Mouse (Mus musculus) stomach, postnatal 0 days (tissue): Measurements from ENCODE around the gene Ppp1r2. TPM values are rescaled to one million over a fixed set of nuclear protein-coding genes. Genes with fewer than 3 reads are reported as not detected.
A peak's percentile ranks its signal among the peaks of the same experiment; 100 is the strongest.
"Not testable (repeated sequence)": the region's sequence is repeated elsewhere in the genome, so short reads cannot be mapped to it uniquely, and the experiment has no call there.

ENCODE experiments used
- ATAC-seq: fragments of 200-750 bp; cut with Nextera tagmentation; 2 replicates; pipeline ENCODE4 v1.8.0; 2017; ENCODE audit not compliant: low FRiP score, low TSS enrichment
- DNase-seq: peaks from one replicate; pipeline ENCODE4 v3.0.0-alpha.2; 2016; ENCODE audit warnings: low spot score
- H3K27ac ChIP-seq: fragments of 300-500 bp; sonication (generic); replicated peaks from 2 replicates; pipeline ENCODE4 v1.5.1; 2014; ENCODE audit warnings: mild to moderate bottlenecking, control low read depth
- H3K27me3 ChIP-seq: fragments of 300-500 bp; sonication (generic); 2 replicates; pipeline ENCODE4 v1.6.1; 2014; ENCODE audit warnings: low read length; ENCODE audit not compliant: control insufficient read depth, insufficient read depth
- H3K36me3 ChIP-seq: fragments of 300-500 bp; sonication (generic); 2 replicates; pipeline ENCODE4 v1.6.1; 2014; ENCODE audit warnings: low read length, mixed read lengths; ENCODE audit not compliant: control insufficient read depth, insufficient read depth
- H3K4me1 ChIP-seq: fragments of 300-500 bp; sonication (generic); replicated peaks from 2 replicates; pipeline ENCODE4 v1.6.1; 2014; ENCODE audit warnings: antibody characterized with exemption; ENCODE audit not compliant: control insufficient read depth, insufficient read depth
- H3K4me2 ChIP-seq: fragments of 300-500 bp; sonication (generic); replicated peaks from 2 replicates; pipeline ENCODE4 v1.6.1; 2014; ENCODE audit warnings: low read depth, mild to moderate bottlenecking, control low read depth, moderate library complexity
- H3K4me3 ChIP-seq: fragments of 300-500 bp; sonication (generic); 2 replicates; pipeline ENCODE4 v1.5.1; 2014; ENCODE audit warnings: low read depth, low read length, control low read depth
- H3K9ac ChIP-seq: fragments of 300-500 bp; sonication (generic); 2 replicates; pipeline ENCODE4 v1.6.1; 2014; ENCODE audit warnings: mild to moderate bottlenecking, low read length, control low read depth, mixed read lengths
- H3K9me3 ChIP-seq: fragments of 300-500 bp; sonication (generic); 2 replicates; pipeline ENCODE4 v1.6.1; 2016; ENCODE audit warnings: low read length; ENCODE audit not compliant: control insufficient read depth
- CTCF ChIP-seq: IDR thresholded peaks from 2 replicates; pipeline ENCODE4 v1.5.1; 2016; ENCODE audit warnings: antibody characterized with exemption, low read depth, mild to moderate bottlenecking, moderate library complexity
- EP300 ChIP-seq: optimal IDR thresholded peaks from 2 replicates; pipeline ENCODE3; 2016; ENCODE audit warnings: antibody characterized with exemption
- WGBS: fragments of 180-500 bp; shearing (Covaris S2); extraction: QIAGEN DNeasy Blood & Tissue Kit; methylation state at CpG from one replicate; pipeline ENCODE4 v1.1.7; 2014; 5-methylcytosine and 5-hydroxymethylcytosine counted together
- polyA plus RNA-seq: library from polyadenylated mRNA; unstranded; fragments of >200 nt; fragmentation: Nextera tagmentation; extraction: Ambion mirVana; gene quantifications from 2 replicates; pipeline ENCODE4 v1.2.1, GENCODE M21; 2015

Ppp1r2 gene
- 92.8 and 99.7 TPM in 2 replicates for polyA plus RNA-seq

- Histone ChIP-seq H3K4me2 (peak within 1 kb of the TSS; percentile 58), H3K9me3 (no peaks in the 10 kb centered on the region), H3K27me3 (no peaks in the 10 kb centered on the region), H3K9ac (peak within 1 kb of the TSS; percentile 96), H3K4me1 (no peaks in the 10 kb centered on the region), H3K36me3 (no peaks in the 10 kb centered on the region), H3K27ac (peak within 1 kb of the TSS; percentile 94), H3K4me3 (peak within 1 kb of the TSS; percentile 87)
- ATAC-seq (peak; percentile 97), DNase-seq (peak; percentile 96)
- under 1% methylated on average over 79 of the region's 83 CpGs for WGBS
- peak; percentile 16 for TF ChIP-seq EP300
- peak; percentile 16; the same call in 1 of the 2 replicates for TF ChIP-seq CTCF
Measured at GRCm38 (mm10) chr16:31274674-31275460, at the start of gene Ppp1r2. Gene Ppp1r2, minus strand, starts transcription at chr16:31275277.

DNA sequence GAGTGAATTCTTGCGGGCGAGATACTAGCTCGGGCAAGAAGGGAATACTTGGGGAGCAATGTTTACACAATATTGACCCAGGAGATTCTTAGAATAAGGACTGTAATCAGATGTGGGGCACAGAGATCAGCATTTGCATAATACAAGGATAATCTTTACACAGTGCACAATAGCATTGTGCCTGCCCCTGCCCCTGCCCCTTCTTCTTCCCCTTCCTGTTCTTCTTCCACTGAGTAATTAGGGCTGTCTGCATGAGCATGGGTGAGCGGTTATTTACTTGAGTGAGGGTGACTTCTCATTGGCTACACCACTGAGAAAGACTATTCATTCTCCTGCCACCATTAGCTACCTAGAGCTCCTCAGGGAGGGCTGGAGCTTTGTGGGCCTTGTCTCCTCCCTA, 46.4 kb upstream of the Ppp1r2 start:
- H3K36me3 ChIP-seq = no peaks in the 10 kb centered on the region
- H3K4me1 ChIP-seq = no peaks in the 10 kb centered on the region; the same call in 1 of the 2 replicates
- H3K9ac ChIP-seq = no peak overlapping the region
- TF ChIP-seq CTCF = no peak
- no peak for TF ChIP-seq EP300
- H3K9me3 ChIP-seq = no peaks in the 10 kb centered on the region
- no peak overlapping the region for H3K27ac ChIP-seq
- DNase-seq = no peak
- 59% methylated on average over 4 of the region's 4 CpGs for WGBS
- no peak overlapping the region for H3K4me3 ChIP-seq
- no peak overlapping the region for H3K4me2 ChIP-seq
- ATAC-seq = no peak
- H3K27me3 ChIP-seq = no peaks in the 10 kb centered on the region

GRCm38 (mm10) chr16:31320954-31321353, 45.9 kb upstream of the Ppp1r2 start:
- Histone ChIP-seq H3K4me2 (no peak overlapping the region), H3K36me3 (no peaks in the 10 kb centered on the region), H3K27me3 (no peaks in the 10 kb centered on the region), H3K9me3 (no peaks in the 10 kb centered on the region), H3K27ac (no peak overlapping the region), H3K9ac (no peak overlapping the region), H3K4me1 (no peaks in the 10 kb centered on the region; the same call in 1 of the 2 replicates), H3K4me3 (no peak overlapping the region)
- DNase-seq (no peak), ATAC-seq (no peak)
- 73% methylated on average over 7 of the region's 7 CpGs for WGBS
- TF ChIP-seq CTCF = no peak
- no peak for TF ChIP-seq EP300

DNA sequence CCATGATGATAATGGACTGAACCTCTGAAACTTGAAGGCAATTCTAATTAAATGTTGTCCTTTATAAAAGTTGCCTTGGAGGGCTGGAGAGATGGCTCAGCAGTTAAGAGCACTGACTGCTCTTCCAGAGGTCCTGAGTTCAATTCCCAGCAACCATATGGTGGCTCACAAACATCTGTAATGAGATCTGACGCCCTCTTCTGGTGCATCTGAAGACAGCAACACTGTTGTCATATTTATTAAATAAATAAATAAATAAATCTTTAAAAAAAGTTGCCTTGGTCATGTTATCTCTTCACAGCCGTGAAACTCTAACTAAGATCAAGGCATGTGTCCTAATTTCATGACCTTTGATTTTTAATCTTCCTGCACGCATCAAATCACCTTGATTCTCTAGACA, 44.6 kb upstream of the Ppp1r2 start:
- not testable (repeated sequence) for H3K9ac ChIP-seq, H3K36me3 ChIP-seq, H3K27me3 ChIP-seq, DNase-seq, ATAC-seq, H3K4me1 ChIP-seq, H3K4me3 ChIP-seq, H3K9me3 ChIP-seq, H3K4me2 ChIP-seq
- peak overlapping the region; percentile 63; the same call in 1 of the 2 replicates for H3K27ac ChIP-seq
- 74% methylated on average over 3 of the region's 3 CpGs for WGBS
- peak; percentile 32 for TF ChIP-seq CTCF

DNA sequence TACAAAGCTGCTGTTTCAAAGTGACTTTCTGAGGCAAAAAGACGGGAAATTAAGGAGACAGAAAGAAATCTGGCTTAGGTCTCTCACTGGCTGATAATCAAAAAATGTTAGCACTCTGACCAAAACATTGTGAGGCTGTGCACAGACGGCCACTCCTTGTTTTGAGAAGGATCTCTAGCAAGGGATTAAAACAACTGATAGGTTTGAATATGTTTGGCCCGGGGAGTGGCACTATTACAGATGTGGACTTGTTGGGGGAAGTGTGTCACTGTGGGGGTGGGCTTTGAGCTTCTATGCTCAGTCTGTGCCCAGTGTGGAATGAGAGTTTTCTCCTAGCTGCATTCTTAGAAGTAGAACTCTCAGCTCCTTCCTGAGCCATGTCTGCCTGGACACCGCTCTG, 44.2 kb upstream of the Ppp1r2 start:
- peak overlapping the region; percentile 63; the same call in 1 of the 2 replicates for H3K27ac ChIP-seq

GRCm38 (mm10) chr16:31318418-31318817, 43.3 kb upstream of the Ppp1r2 start:
- DNase-seq (no peak), ATAC-seq (no peak)
- Histone ChIP-seq H3K4me3 (no peak overlapping the region), H3K9me3 (no peaks in the 10 kb centered on the region), H3K36me3 (no peaks in the 10 kb centered on the region), H3K27me3 (no peaks in the 10 kb centered on the region), H3K27ac (0 out of 2 replicates have a peak overlapping the region, but pooled peaks have one; percentile 18), H3K9ac (no peak overlapping the region), H3K4me1 (no peaks in the 10 kb centered on the region; the same call in none of the 2 replicates), H3K4me2 (no peak overlapping the region)
- 45% methylated on average over 2 of the region's 2 CpGs for WGBS
- no peak for TF ChIP-seq EP300
- TF ChIP-seq CTCF = no peak

More for the DNA sequence above, 44.2 kb upstream of the Ppp1r2 start:
- Histone ChIP-seq H3K4me3 (no peak overlapping the region), H3K9ac (no peak overlapping the region), H3K9me3 (no peaks in the 10 kb centered on the region), H3K4me1 (no peaks in the 10 kb centered on the region; the same call in none of the 2 replicates), H3K36me3 (no peaks in the 10 kb centered on the region), H3K4me2 (no peak overlapping the region), H3K27me3 (no peaks in the 10 kb centered on the region)
- ATAC-seq = no peak
- DNase-seq = no peak
- 34% methylated on average over 4 of the region's 4 CpGs for WGBS
- TF ChIP-seq EP300 (no peak), CTCF (no peak)

DNA sequence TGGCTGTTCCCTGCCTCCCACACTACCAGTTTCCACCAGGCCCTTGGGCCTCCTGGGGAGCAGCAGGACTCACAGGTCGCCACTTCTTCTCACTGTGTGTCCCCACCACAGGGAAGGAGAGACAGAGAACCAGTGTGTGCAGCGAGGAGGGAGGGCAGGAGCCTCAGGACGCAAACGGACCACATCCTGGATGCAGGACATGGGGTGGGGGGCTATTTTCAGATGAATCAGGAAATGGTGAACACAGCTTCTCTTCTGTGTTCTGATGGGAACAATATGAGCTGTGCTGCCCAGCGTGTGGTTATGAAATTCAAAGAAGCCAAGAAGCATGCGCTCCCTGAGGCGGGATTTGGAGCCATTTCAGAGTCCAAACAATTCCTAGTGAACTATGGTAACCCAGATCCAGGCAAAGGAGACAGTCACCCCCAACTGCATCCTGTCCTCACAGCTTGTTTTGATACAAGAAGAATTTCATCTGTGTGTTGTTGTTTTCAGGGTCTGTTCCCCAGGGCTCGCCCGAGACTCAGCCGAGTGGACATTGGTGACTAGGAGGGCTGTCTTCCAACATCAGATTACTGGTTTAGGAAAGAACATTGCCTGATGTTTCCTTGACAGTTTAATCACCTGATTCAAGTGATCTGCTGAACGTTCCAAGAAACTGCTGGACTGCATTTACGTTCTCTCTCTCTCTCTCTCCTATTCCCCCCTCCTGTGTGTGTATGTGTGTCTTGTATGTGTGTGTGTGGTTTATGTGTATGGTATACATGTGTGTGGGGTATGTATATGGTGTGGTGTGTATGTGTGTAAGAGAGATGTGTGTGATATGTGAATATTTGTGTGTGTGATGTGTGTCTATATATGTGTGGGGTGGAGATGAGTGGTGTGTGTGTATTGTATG, 41.4 kb upstream of the Ppp1r2 start:
- H3K4me3 ChIP-seq, H3K4me2 ChIP-seq, H3K36me3 ChIP-seq, DNase-seq, H3K9me3 ChIP-seq, H3K9ac ChIP-seq, H3K4me1 ChIP-seq, H3K27me3 ChIP-seq: not testable (repeated sequence)
- H3K27ac ChIP-seq = peak overlapping the region; percentile 69; the same call in 1 of the 2 replicates
- 46% methylated on average over 12 of the region's 12 CpGs for WGBS
- peak; percentile 42; the same call in 1 of the 2 replicates for ATAC-seq
